Mouse (Mus musculus) stomach, postnatal 0 days (tissue): ENCODE data around the gene Creb3l1. TPM values are rescaled to one million over a fixed set of nuclear protein-coding genes. Genes with fewer than 3 reads are reported as not detected.

Experiments used
- ATAC-seq: fragments of 200-750 bp; cut with Nextera tagmentation; 2 replicates; pipeline ENCODE4 v1.8.0; 2017; ENCODE audit not compliant: low FRiP score, low TSS enrichment
- DNase-seq: peaks from one replicate; pipeline ENCODE4 v3.0.0-alpha.2; 2016; ENCODE audit warnings: low spot score
- H3K27ac ChIP-seq: fragments of 300-500 bp; sonication (generic); replicated peaks from 2 replicates; pipeline ENCODE4 v1.5.1; 2014; ENCODE audit warnings: mild to moderate bottlenecking, control low read depth
- H3K27me3 ChIP-seq: fragments of 300-500 bp; sonication (generic); 2 replicates; pipeline ENCODE4 v1.6.1; 2014; ENCODE audit warnings: low read length; ENCODE audit not compliant: control insufficient read depth, insufficient read depth
- H3K36me3 ChIP-seq: fragments of 300-500 bp; sonication (generic); 2 replicates; pipeline ENCODE4 v1.6.1; 2014; ENCODE audit warnings: low read length, mixed read lengths; ENCODE audit not compliant: control insufficient read depth, insufficient read depth
- H3K4me1 ChIP-seq: fragments of 300-500 bp; sonication (generic); replicated peaks from 2 replicates; pipeline ENCODE4 v1.6.1; 2014; ENCODE audit warnings: antibody characterized with exemption; ENCODE audit not compliant: control insufficient read depth, insufficient read depth
- H3K4me2 ChIP-seq: fragments of 300-500 bp; sonication (generic); replicated peaks from 2 replicates; pipeline ENCODE4 v1.6.1; 2014; ENCODE audit warnings: low read depth, mild to moderate bottlenecking, control low read depth, moderate library complexity
- H3K4me3 ChIP-seq: fragments of 300-500 bp; sonication (generic); 2 replicates; pipeline ENCODE4 v1.5.1; 2014; ENCODE audit warnings: low read depth, low read length, control low read depth
- H3K9ac ChIP-seq: fragments of 300-500 bp; sonication (generic); 2 replicates; pipeline ENCODE4 v1.6.1; 2014; ENCODE audit warnings: mild to moderate bottlenecking, low read length, control low read depth, mixed read lengths
- H3K9me3 ChIP-seq: fragments of 300-500 bp; sonication (generic); 2 replicates; pipeline ENCODE4 v1.6.1; 2016; ENCODE audit warnings: low read length; ENCODE audit not compliant: control insufficient read depth
- CTCF ChIP-seq: IDR thresholded peaks from 2 replicates; pipeline ENCODE4 v1.5.1; 2016; ENCODE audit warnings: antibody characterized with exemption, low read depth, mild to moderate bottlenecking, moderate library complexity
- EP300 ChIP-seq: optimal IDR thresholded peaks from 2 replicates; pipeline ENCODE3; 2016; ENCODE audit warnings: antibody characterized with exemption
- WGBS: fragments of 180-500 bp; shearing (Covaris S2); extraction: QIAGEN DNeasy Blood & Tissue Kit; methylation state at CpG from one replicate; pipeline ENCODE4 v1.1.7; 2014; 5-methylcytosine and 5-hydroxymethylcytosine counted together
- polyA plus RNA-seq: library from polyadenylated mRNA; unstranded; fragments of >200 nt; fragmentation: Nextera tagmentation; extraction: Ambion mirVana; gene quantifications from 2 replicates; pipeline ENCODE4 v1.2.1, GENCODE M21; 2015

Creb3l1 gene
- polyA plus RNA-seq, 1 experiment from 2014 or later = 13.2 TPM

- Histone ChIP-seq H3K27ac (0 out of 2 replicates have a peak overlapping the region, but pooled peaks have one; percentile 14), H3K27me3 (no peaks in the 10 kb centered on the region), H3K9ac (no peak overlapping the region), H3K36me3 (no peaks in the 10 kb centered on the region), H3K4me1 (peaks cover 9% of the 10 kb centered on the region; the same call in 1 of the 2 replicates), H3K4me2 (no peak overlapping the region), H3K9me3 (no peaks in the 10 kb centered on the region), H3K4me3 (no peak overlapping the region)
- 4% methylated on average over 4 of the region's 4 CpGs for WGBS
- 0 out of 2 replicates have a peak, but pooled peaks have one; percentile 13 for ATAC-seq
- peak; percentile 73 for DNase-seq
- TF ChIP-seq EP300 (no peak), CTCF (no peak)
These were observed 67.2 kb downstream of the Creb3l1 start for GRCm38 (mm10) chr2:91957096-91957495.

GRCm38 (mm10) chr2:91955875-91956274, 68.4 kb downstream of the Creb3l1 start:
- no peak overlapping the region for H3K4me3 ChIP-seq
- no peaks in the 10 kb centered on the region for H3K27me3 ChIP-seq
- 70% methylated on average over 6 of the region's 6 CpGs for WGBS
- no peak for ATAC-seq
- H3K4me2 ChIP-seq = no peak overlapping the region
- no peak for DNase-seq
- no peaks in the 10 kb centered on the region for H3K36me3 ChIP-seq
- no peaks in the 10 kb centered on the region for H3K9me3 ChIP-seq
- TF ChIP-seq CTCF (no peak), EP300 (no peak)
- peaks cover 9% of the 10 kb centered on the region; the same call in 1 of the 2 replicates for H3K4me1 ChIP-seq
- peak overlapping the region; percentile 19; the same call in 1 of the 2 replicates for H3K27ac ChIP-seq
- no peak overlapping the region for H3K9ac ChIP-seq

- H3K36me3 ChIP-seq = no peaks in the 10 kb centered on the region
- 0 out of 2 replicates have a peak overlapping the region, but pooled peaks have one; percentile 19 for H3K27ac ChIP-seq
- no peak overlapping the region for H3K4me3 ChIP-seq
- 51% methylated on average over 4 of the region's 4 CpGs for WGBS
- DNase-seq (peak; percentile 42), ATAC-seq (no peak)
- TF ChIP-seq EP300 = no peak
- TF ChIP-seq CTCF = no peak
- no peak overlapping the region for H3K4me2 ChIP-seq
- peaks cover 11% of the 10 kb centered on the region for H3K4me1 ChIP-seq
- H3K9ac ChIP-seq = no peak overlapping the region
- H3K9me3 ChIP-seq = no peaks in the 10 kb centered on the region
- no peaks in the 10 kb centered on the region for H3K27me3 ChIP-seq
These were observed 69.1 kb downstream of the Creb3l1 start for GRCm38 (mm10) chr2:91955121-91955591.

GRCm38 (mm10) chr2:91953825-91954224, 70.5 kb downstream of the Creb3l1 start:
- Histone ChIP-seq H3K27ac (peak overlapping the region; percentile 49), H3K4me1 (peaks cover 18% of the 10 kb centered on the region), H3K4me3 (no peak overlapping the region), H3K9me3 (no peaks in the 10 kb centered on the region), H3K36me3 (no peaks in the 10 kb centered on the region), H3K4me2 (no peak overlapping the region), H3K27me3 (no peaks in the 10 kb centered on the region), H3K9ac (no peak overlapping the region)
- TF ChIP-seq CTCF = peak; percentile 29
- TF ChIP-seq EP300 = no peak
- ATAC-seq = peak; percentile 77
- DNase-seq = peak; percentile 72
- WGBS = 6% methylated on average over 5 of the region's 5 CpGs

- Histone ChIP-seq H3K4me3 (peak overlapping the region; percentile 30), H3K9ac (peak overlapping the region; percentile 58), H3K27ac (peak overlapping the region; percentile 81), H3K4me1 (peaks cover 23% of the 10 kb centered on the region), H3K27me3 (no peaks in the 10 kb centered on the region), H3K9me3 (no peaks in the 10 kb centered on the region), H3K4me2 (peak overlapping the region; percentile 55), H3K36me3 (no peaks in the 10 kb centered on the region)
- DNase-seq (peak; percentile 45), ATAC-seq (peak; percentile 38)
- TF ChIP-seq CTCF = no peak
- no peak for TF ChIP-seq EP300
- 14% methylated on average over 15 of the region's 15 CpGs for WGBS
These were observed 73.8 kb downstream of the Creb3l1 start for GRCm38 (mm10) chr2:91950275-91951085.
